Comparison of ENCODE assay signal across 9 mouse cellular contexts in the genomic region with DNA sequence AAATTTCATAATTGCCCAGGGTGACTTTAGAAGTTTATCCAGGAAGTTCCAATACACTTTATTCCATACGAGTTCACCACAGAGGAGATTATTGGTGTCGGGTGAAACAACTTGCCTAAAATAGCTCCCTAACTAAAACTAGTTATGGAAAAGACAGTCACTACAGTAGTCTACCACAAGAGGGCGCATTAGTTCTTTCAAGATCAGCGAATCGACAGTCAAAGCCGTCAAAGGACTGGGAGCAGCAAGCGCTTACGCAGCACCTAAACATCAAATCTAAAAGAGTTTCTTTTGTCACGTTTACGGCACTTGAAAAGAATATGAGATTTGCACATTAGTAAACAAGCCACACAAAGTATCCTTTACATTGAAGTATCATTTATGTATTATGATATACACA.
A peak's percentile ranks its signal among the peaks of the same experiment; 100 is the strongest.
DNase-seq lines count a peak whose midpoint lies in the region; ATAC-seq lines count a peak whose summit lies in the region.
"Had no signal": no experiment of that assay in that cellular context is flagged by ENCODE, and none has a peak within 500 bp of the region (broad histone marks: within the 10 kb centered on the region; RNA-seq: fewer than 3 reads in every experiment).

No protein-coding gene starts in this region.

- H3K9ac ChIP-seq in midbrain, embryonic 16.5 days (ENCODE audit: low read depth, low read length) = no peak overlapping the region
- H3K9ac ChIP-seq: neural tube, embryonic 13.5 days had no signal

- peak; percentile 20 to 31 for DNase-seq in kidney, adult 8-10 months
- no peak for DNase-seq in kidney, adult 11 months
- DNase-seq in ZHBTc4 (ENCODE audit: low read depth, low spot score) = peak; percentile 77
- DNase-seq in fat pad, adult 2 months (ENCODE audit: extremely low read depth, low read depth, low spot score) = peak; percentile 11
- peak; percentile 55 for DNase-seq in kidney, postnatal 14 days
- DNase-seq in ovary, postnatal 10 days (ENCODE audit: low spot score) = no peak

- H3K4me1 ChIP-seq in midbrain, embryonic 16.5 days (ENCODE audit: control insufficient read depth, insufficient read depth, low read length) = no peaks in the 10 kb centered on the region
- H3K4me1 ChIP-seq: neural tube, embryonic 13.5 days had no signal

- H3K36me3 ChIP-seq in midbrain, embryonic 16.5 days (ENCODE audit: control insufficient read depth, insufficient read depth, low read length) = no peaks in the 10 kb centered on the region
- H3K36me3 ChIP-seq: neural tube, embryonic 13.5 days had no signal

- 0 out of 2 replicates have a peak, but pooled peaks cover 4% of the 10 kb centered on the region for H3K9me3 ChIP-seq in midbrain, embryonic 16.5 days (replicated peaks; ENCODE audit: control insufficient read depth, low read length, poor library complexity, severe bottlenecking)
- H3K9me3 ChIP-seq: neural tube, embryonic 13.5 days had no signal

- no peaks in the 10 kb centered on the region for H3K27me3 ChIP-seq in midbrain, embryonic 16.5 days (ENCODE audit: control insufficient read depth, insufficient read depth, low read depth, low read length)
- H3K27me3 ChIP-seq: neural tube, embryonic 13.5 days had no signal

- ATAC-seq in CD4-positive, CD25-positive, alpha-beta regulatory T cell, adult 4 months = peak; percentile 94
- ATAC-seq in midbrain, embryonic 16.5 days = peak; percentile 54

- H3K4me2 ChIP-seq in midbrain, embryonic 16.5 days (ENCODE audit: low read length) = no peak overlapping the region
- H3K4me2 ChIP-seq: neural tube, embryonic 13.5 days had no signal

- H3K27ac ChIP-seq in midbrain, embryonic 16.5 days (ENCODE audit: low read length) = no peak overlapping the region
- H3K27ac ChIP-seq: neural tube, embryonic 13.5 days had no signal

- 9% methylated on average over 10 of the region's 10 CpGs for WGBS in midbrain, embryonic 16.5 days

- H3K4me3 ChIP-seq in midbrain, embryonic 16.5 days (ENCODE audit: low read depth, low read length) = no peak overlapping the region
- H3K4me3 ChIP-seq: neural tube, embryonic 13.5 days had no signal

Comparison
In these comparisons a context has a peak if more than half of its experiments do, and no peak if none do; other contexts are left out.
1. DNase-seq: peak in kidney, adult 8-10 months (2 of 2), ZHBTc4 (single experiment), fat pad, adult 2 months (single experiment) and kidney, postnatal 14 days (single experiment); none in kidney, adult 11 months (single experiment) and ovary, postnatal 10 days (single experiment).